19 mouse cellular contexts compared by ENCODE assay signal in the genomic region with DNA sequence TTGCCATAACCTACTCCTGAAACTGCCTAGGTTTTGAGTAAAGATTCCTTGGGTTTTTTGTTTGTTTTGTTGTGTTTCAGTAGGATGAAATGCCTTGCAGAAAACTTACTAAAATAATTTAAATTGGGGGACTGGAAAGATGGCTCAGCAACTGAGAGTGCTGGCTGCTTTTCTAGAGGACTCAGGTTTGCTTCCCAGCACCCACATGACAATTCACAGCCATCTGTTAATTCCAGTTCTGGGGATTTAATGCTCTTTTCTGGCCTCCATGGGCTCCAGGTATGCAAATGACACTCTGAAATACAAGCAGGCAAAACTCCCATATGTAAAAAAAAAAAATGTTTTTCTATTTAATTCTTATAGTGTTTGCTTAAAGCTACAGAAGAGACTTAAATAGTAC.
"Had no signal": no experiment of that assay in that cellular context is flagged by ENCODE, and none has a peak within 500 bp of the region (broad histone marks: within the 10 kb centered on the region; RNA-seq: fewer than 3 reads in every experiment).

No protein-coding gene starts in this region.

- DNase-seq: kidney, adult 11 months; kidney, adult 8-10 months; kidney, postnatal 10 days; kidney, postnatal 36 days; liver; lung, adult 18-20 months; lung, postnatal 10 days; lung, postnatal 4 days; midbrain, embryonic 14.5 days; thymus, adult 2 months; thymus, postnatal 14 days; thymus, postnatal 4 days had no signal

- ATAC-seq: liver, embryonic 12.5 days had no signal

- H3K36me3 ChIP-seq: lung, embryonic 15.5 days had no signal

- H3K9me3 ChIP-seq: kidney, embryonic 15.5 days; limb, embryonic 10.5 days; limb, embryonic 13.5 days; liver, embryonic 12.5 days; liver, embryonic 15.5 days; lung, embryonic 15.5 days had no signal

- H3K9ac ChIP-seq: kidney, embryonic 15.5 days; limb, embryonic 13.5 days; liver, embryonic 12.5 days; liver, embryonic 15.5 days; lung, embryonic 15.5 days had no signal

- H3K27ac ChIP-seq: kidney, embryonic 15.5 days; limb, embryonic 10.5 days; limb, embryonic 13.5 days; liver, embryonic 12.5 days; liver, embryonic 15.5 days; lung, embryonic 15.5 days had no signal

- H3K4me2 ChIP-seq: kidney, embryonic 15.5 days; limb, embryonic 13.5 days; liver, embryonic 12.5 days; liver, embryonic 15.5 days; lung, embryonic 15.5 days; midbrain, embryonic 11.5 days had no signal

- H3K27me3 ChIP-seq: kidney, embryonic 15.5 days; limb, embryonic 13.5 days; liver, embryonic 12.5 days; liver, embryonic 15.5 days; lung, embryonic 15.5 days had no signal

- H3K4me1 ChIP-seq: kidney, embryonic 15.5 days; limb, embryonic 10.5 days; limb, embryonic 13.5 days; liver, embryonic 12.5 days; liver, embryonic 15.5 days; lung, embryonic 15.5 days had no signal

- H3K4me3 ChIP-seq: kidney, embryonic 15.5 days; limb, embryonic 10.5 days; limb, embryonic 13.5 days; liver, embryonic 12.5 days; liver, embryonic 15.5 days; lung, embryonic 15.5 days had no signal
